Comparison of ENCODE assay signal across 8 mouse cellular contexts in genomic region chr6:83268144-83269010, GRCm38 (mm10). TPM values are rescaled to one million over a fixed set of nuclear protein-coding genes. Genes with fewer than 3 reads are reported as not detected.
DNase-seq lines count a peak whose midpoint lies in the region; ATAC-seq lines count a peak whose summit lies in the region.

No protein-coding gene starts in this region.

- H3K9ac ChIP-seq in heart, embryonic 14.5 days (ENCODE audit: low read length), result peak overlapping the region; percentile 68
- peak overlapping the region; percentile 52 for H3K9ac ChIP-seq in liver, embryonic 12.5 days

- peak overlapping the region; percentile 70 for H3K4me3 ChIP-seq in forebrain, embryonic 10.5 days
- peak overlapping the region; percentile 51 to 56 for H3K4me3 ChIP-seq in heart, embryonic 14.5 days (ENCODE audit: control insufficient read depth in 1 of 2, insufficient read depth in 1 of 2, low read depth in 1 of 2, low read length in 2 of 2)
- H3K4me3 ChIP-seq in liver, embryonic 12.5 days, result peak overlapping the region; percentile 59

- DNase-seq in CD4-positive, CD25-positive, alpha-beta regulatory T cell, adult 2 months (ENCODE audit: low read depth, low spot score), result peak; percentile 79
- DNase-seq in brain, embryonic 18.5 days (ENCODE audit: low read depth, low spot score), result peak; percentile 80
- DNase-seq in forebrain, embryonic 10.5 days (ENCODE audit: extremely low spot score, low spot score), result peak; percentile 72
- DNase-seq in kidney, postnatal 14 days, result peak; percentile 94
- peak; percentile 78 for DNase-seq in naive thymus-derived CD4-positive, alpha-beta T cell, adult 2 months (ENCODE audit: low read depth)
- peak; percentile 65 for DNase-seq in splenic B cell, adult 2 months (ENCODE audit: low read depth, low spot score)

- 4% methylated on average over 28 of the region's 28 CpGs for WGBS in forebrain, embryonic 10.5 days
- WGBS in heart, embryonic 14.5 days, result 3% methylated on average over 26 of the region's 28 CpGs
- 2% methylated on average over 27 of the region's 28 CpGs for WGBS in liver, embryonic 12.5 days (ENCODE audit: insufficient replicate concordance)

- ATAC-seq in heart, embryonic 14.5 days (ENCODE audit: insufficient number of reproducible peaks, insufficient read depth, low FRiP score, low read depth), result peak; percentile 86
- ATAC-seq in liver, embryonic 12.5 days, result peak; percentile 67; the same call in 1 of the 2 replicates

- no peaks in the 10 kb centered on the region for H3K9me3 ChIP-seq in forebrain, embryonic 10.5 days
- no peaks in the 10 kb centered on the region for H3K9me3 ChIP-seq in heart, embryonic 14.5 days (ENCODE audit: control insufficient read depth, low read length)
- no peaks in the 10 kb centered on the region for H3K9me3 ChIP-seq in liver, embryonic 12.5 days (replicated peaks)

- peak overlapping the region; percentile 70 for H3K4me2 ChIP-seq in heart, embryonic 14.5 days (ENCODE audit: low read length)
- H3K4me2 ChIP-seq in liver, embryonic 12.5 days, result peak overlapping the region; percentile 68

- H3K27ac ChIP-seq in forebrain, embryonic 10.5 days, result peak overlapping the region; percentile 89
- H3K27ac ChIP-seq in heart, embryonic 14.5 days (replicated peaks in 1 of 2; ENCODE audit: control insufficient read depth in 1 of 2, insufficient read depth in 1 of 2, low read depth in 2 of 2, low read length in 2 of 2), result peak overlapping the region; percentile 74
- H3K27ac ChIP-seq in liver, embryonic 12.5 days, result no peak overlapping the region

- no peaks in the 10 kb centered on the region for H3K36me3 ChIP-seq in forebrain, embryonic 10.5 days (replicated peaks)
- H3K36me3 ChIP-seq in heart, embryonic 14.5 days (ENCODE audit: control insufficient read depth, insufficient read depth, low read length), result no peaks in the 10 kb centered on the region
- H3K36me3 ChIP-seq in liver, embryonic 12.5 days, result no peaks in the 10 kb centered on the region
- no peaks in the 10 kb centered on the region for H3K36me3 ChIP-seq in splenic B cell, adult 2 months (ENCODE audit: control insufficient read depth, insufficient read depth, low read length, poor library complexity, severe bottlenecking)

- peaks cover 20% of the 10 kb centered on the region for H3K27me3 ChIP-seq in forebrain, embryonic 10.5 days (ENCODE audit: poor library complexity, severe bottlenecking)
- no peaks in the 10 kb centered on the region for H3K27me3 ChIP-seq in heart, embryonic 14.5 days (ENCODE audit: control insufficient read depth, insufficient read depth, low read length)
- H3K27me3 ChIP-seq in liver, embryonic 12.5 days (replicated peaks), result peaks cover 70% of the 10 kb centered on the region
- no peaks in the 10 kb centered on the region for H3K27me3 ChIP-seq in splenic B cell, adult 2 months (ENCODE audit: control insufficient read depth, insufficient read depth, low read length, poor library complexity, severe bottlenecking)

- peaks cover 16% of the 10 kb centered on the region for H3K4me1 ChIP-seq in forebrain, embryonic 10.5 days
- peaks cover 4 to 6% of the 10 kb centered on the region in 2 experiments; a peak in 3 of 4 replicates for H3K4me1 ChIP-seq in heart, embryonic 14.5 days (ENCODE audit: control insufficient read depth in 2 of 2, insufficient read depth in 2 of 2, low read length in 2 of 2)
- H3K4me1 ChIP-seq in liver, embryonic 12.5 days, result no peaks in the 10 kb centered on the region; the same call in 1 of the 2 replicates

RNA-seq across cellular contexts. Expression of gene Slc4a5, which starts 48.7 kb away (rescaled TPM):
- 0.30 and 1.1 TPM in 2 replicates for polyA plus RNA-seq in forebrain, embryonic 10.5 days (2016; fragmentation: Nextera tagmentation; extraction: Ambion mirVana)
- polyA plus RNA-seq in heart, embryonic 14.5 days (2014; fragmentation: Nextera tagmentation; extraction: Ambion mirVana), result 0.11 and 0.16 TPM in 2 replicates
- polyA plus RNA-seq in liver, embryonic 12.5 days (2016; fragmentation: Nextera tagmentation; extraction: Ambion mirVana), result 1.2 and 1.3 TPM in 2 replicates

RNA-seq across cellular contexts. Expression of gene Mthfd2, which starts 57.3 kb away (rescaled TPM):
- 64.5 and 65.7 TPM in 2 replicates for polyA plus RNA-seq in forebrain, embryonic 10.5 days (2016; fragmentation: Nextera tagmentation; extraction: Ambion mirVana)
- 23.2 and 24.1 TPM in 2 replicates for polyA plus RNA-seq in heart, embryonic 14.5 days (2014; fragmentation: Nextera tagmentation; extraction: Ambion mirVana)
- polyA plus RNA-seq in liver, embryonic 12.5 days (2016; fragmentation: Nextera tagmentation; extraction: Ambion mirVana), result 112 and 114 TPM in 2 replicates

RNA-seq across cellular contexts. Expression of gene Mob1a, which starts 57.4 kb away (rescaled TPM):
- 55.2 and 59.3 TPM in 2 replicates for polyA plus RNA-seq in forebrain, embryonic 10.5 days (2016; fragmentation: Nextera tagmentation; extraction: Ambion mirVana)
- 34.9 and 36.2 TPM in 2 replicates for polyA plus RNA-seq in heart, embryonic 14.5 days (2014; fragmentation: Nextera tagmentation; extraction: Ambion mirVana)
- polyA plus RNA-seq in liver, embryonic 12.5 days (2016; fragmentation: Nextera tagmentation; extraction: Ambion mirVana), result 58.6 and 59.9 TPM in 2 replicates
